Mouse (Mus musculus) liver (tissue): ENCODE results near the gene Plet1.

ENCODE experiments used
- DNase-seq: peaks from one replicate; pipeline ENCODE4 v3.0.0-alpha.2; 2020; ENCODE audit warnings: mixed read lengths

Gene Plet1

GRCm38 (mm10) chr9:50540170-50540569, 45.8 kb downstream of the Plet1 start:
- no peak for DNase-seq

GRCm38 (mm10) chr9:50542401-50542800, 48.1 kb downstream of the Plet1 start:
- DNase-seq = no peak

GRCm38 (mm10) chr9:50547859-50548478, 53.6 kb downstream of the Plet1 start:
- DNase-seq = no peak

GRCm38 (mm10) chr9:50548936-50549335, 54.6 kb downstream of the Plet1 start:
- no peak for DNase-seq

GRCm38 (mm10) chr9:50552206-50552605, 57.9 kb downstream of the Plet1 start:
- no peak for DNase-seq

- DNase-seq = no peak
These were observed 59.2 kb downstream of the Plet1 start for GRCm38 (mm10) chr9:50553547-50553946.

- no peak for DNase-seq
These were observed 60.1 kb downstream of the Plet1 start, which contains the start of gene Il18 for GRCm38 (mm10) chr9:50554241-50555093. Gene Il18 (plus strand): TSS chr9:50554827.

GRCm38 (mm10) chr9:50555094-50555446, 60.7 kb downstream of the Plet1 start, which contains the start of gene Bco2:
Gene Bco2 (minus strand): TSS chr9:50555181.
- DNase-seq = no peak
